Mouse (Mus musculus) layer of hippocampus, postnatal 10 days (tissue): ENCODE data around the gene Paqr6. TPM values are rescaled to one million over a fixed set of nuclear protein-coding genes. Genes with fewer than 3 reads are reported as not detected.

ENCODE experiments used
- DNase-seq, 2 experiments: peaks; one replicate each; pipeline ENCODE4 v3.0.0; 2021; ENCODE audit warnings: low spot score in 2 of 2
- long read RNA-seq: library from polyadenylated mRNA; stranded (forward); transcript quantifications from one replicate; pipeline ENCODE4 v2.0.0, GENCODE M21; 2023
- total RNA-seq, 2 experiments: library from RNA; stranded (reverse); gene quantifications; 2 replicates each; pipeline ENCODE4 v1.2.3; 2021

The Paqr6 gene
- total RNA-seq = 1 to 10 TPM; 6.8 to 8.4 TPM
- long read RNA-seq, transcript Paqr6-204 (8 exons, 1,670 nt) = major isoform, 6 of 23 reads
- long read RNA-seq, partial matches to known transcripts = 2 of 23 reads
- long read RNA-seq, other reads (novel, unspliced or antisense) = 15 of 23 reads

DNA sequence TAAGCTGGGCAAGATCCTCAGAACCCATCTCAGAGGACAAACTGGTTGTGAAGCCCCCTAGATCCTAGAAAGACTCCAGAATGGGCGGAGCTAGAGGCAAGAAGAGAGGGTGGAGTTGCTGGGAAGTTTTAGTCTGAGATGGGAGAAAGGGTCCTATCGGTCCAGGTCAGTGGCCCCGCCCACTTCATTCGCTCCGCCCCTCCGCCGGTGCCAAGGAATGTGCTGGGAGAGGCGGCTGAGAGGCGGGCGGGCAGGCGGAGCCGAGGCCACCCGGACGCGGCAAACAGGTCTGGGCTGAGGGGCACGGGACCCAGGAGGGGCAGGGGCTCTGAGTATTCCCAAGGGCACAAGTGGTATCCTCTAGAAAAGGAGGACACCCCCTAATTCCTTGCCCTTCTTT is at the start of gene Paqr6:
TSS of gene Paqr6 (plus strand) at position 248 of the 400 bp plus-strand sequence.
- peak; percentile 59 to 73 for DNase-seq

DNA sequence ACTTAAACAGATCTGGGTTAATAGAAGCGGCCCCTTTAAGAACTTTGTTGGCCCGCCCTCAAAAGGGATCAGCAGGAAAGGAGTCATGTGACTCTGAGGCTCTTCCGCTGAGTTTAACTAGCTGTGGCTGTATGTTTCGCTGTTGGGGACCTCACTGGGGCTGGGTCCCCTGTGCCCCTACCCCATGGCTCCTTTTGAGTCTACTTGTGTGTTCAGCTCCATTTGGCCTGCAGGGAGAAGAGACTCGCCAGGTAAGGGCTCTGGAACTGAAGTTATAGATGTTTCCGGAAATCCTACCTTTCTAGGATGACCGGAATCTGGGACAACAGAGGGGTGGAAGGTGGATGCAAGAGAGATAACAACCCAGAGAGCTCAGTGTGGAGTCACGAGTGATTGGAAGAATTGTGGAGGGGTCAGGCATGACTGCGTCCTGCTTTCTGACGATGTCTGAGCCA is 39.4 kb upstream of the Paqr6 start, which contains the start of gene Glmp:
TSS of gene Glmp (plus strand) at position 73 of the 455 bp plus-strand sequence.
- DNase-seq = peak; percentile 60 to 67

DNA sequence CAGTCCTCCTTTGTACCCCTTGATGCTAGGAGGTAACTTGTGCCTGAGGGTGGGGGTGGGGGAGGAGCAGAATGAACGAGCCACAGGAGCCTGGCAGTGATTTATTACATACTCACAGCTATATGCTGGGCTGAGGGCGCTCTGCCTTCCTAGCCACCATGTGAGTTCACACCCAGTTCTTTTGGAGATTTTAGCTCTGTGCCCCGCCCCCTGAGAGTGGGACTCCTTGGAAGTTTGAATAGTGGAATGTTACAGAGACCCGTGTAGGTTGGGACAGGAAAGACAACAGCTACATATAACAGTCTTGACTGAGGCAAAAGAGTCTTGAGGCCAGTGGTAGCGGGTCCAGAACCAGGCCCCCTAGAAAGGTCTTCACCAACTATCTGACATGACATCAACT is 35.4 kb upstream of the Paqr6 start:
- no peak for DNase-seq

DNA sequence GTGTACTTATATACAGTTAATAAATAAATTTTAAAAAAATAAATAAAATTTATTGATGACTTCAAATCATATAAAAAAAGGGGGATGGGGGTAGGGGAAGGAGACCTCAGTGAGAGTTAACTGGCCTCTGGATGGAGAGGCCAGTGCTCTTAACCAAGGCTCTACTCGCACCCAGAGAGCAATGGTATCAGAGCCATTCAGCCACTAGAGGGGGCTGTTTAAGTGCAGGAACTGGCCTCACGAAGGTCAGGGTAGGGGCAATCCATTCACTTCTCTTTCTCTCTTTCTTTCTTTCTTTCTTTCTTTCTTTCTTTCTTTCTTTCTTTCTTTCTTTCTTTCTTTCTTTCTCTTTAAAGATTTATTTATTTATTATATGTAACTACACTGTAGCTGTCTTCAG is 33.1 kb upstream of the Paqr6 start:
- no peak for DNase-seq

DNA sequence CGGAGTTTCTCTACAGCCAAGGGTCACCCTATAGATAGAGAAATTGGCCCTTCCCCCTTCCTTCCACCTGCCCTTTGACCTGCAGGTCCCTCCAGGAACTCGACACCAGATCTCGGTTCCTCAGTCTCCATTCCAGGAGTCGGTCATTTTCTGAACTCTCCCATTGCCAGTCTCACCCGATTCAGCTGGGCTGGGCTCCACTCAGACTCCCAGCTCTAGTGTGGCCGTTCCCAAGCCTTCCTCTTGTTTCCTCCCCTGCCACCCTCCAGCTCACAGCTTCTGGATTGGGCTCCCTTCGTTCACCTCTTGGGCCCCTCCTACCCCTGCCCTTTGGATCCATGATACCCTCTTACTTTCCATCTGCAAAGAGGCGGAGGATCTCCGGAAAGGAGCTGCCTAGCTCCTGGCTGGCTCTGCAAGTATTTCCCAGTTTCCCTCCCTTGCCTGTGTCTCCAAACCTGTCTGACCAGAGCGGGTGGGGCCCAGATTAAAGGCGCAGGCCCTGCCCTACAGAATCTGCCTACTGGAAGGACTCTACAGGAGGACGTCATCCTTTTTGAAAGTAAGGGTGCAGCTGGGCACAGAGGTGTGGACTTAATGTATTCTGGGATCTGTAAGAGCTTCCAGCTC is 30.2 kb upstream of the Paqr6 start:
- no peak for DNase-seq

DNA sequence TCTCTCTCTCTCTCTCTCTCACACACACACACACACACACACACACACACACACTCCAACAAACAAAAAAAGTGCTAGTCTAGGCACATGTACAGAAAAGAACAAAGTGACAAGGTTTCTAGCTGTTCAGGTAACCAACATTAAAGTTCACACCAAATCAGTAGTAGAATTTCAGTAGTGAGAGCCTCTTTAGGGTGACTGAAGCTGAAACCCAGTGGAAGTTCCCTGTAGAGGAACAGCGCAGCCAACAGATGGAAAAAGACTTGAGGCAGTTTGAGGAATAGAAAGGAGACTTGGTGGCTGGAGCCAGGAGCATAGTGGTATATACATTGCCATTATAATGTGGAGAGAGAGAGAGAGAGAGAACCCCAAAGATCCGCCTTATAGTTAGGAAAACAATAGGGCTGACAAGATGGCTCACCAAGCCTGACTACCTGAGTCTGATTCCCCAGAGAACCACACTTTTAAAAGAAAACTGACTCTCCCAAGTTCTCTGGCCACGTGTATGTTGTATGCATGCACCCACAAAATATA is 29.4 kb upstream of the Paqr6 start:
- no peak for DNase-seq

DNA sequence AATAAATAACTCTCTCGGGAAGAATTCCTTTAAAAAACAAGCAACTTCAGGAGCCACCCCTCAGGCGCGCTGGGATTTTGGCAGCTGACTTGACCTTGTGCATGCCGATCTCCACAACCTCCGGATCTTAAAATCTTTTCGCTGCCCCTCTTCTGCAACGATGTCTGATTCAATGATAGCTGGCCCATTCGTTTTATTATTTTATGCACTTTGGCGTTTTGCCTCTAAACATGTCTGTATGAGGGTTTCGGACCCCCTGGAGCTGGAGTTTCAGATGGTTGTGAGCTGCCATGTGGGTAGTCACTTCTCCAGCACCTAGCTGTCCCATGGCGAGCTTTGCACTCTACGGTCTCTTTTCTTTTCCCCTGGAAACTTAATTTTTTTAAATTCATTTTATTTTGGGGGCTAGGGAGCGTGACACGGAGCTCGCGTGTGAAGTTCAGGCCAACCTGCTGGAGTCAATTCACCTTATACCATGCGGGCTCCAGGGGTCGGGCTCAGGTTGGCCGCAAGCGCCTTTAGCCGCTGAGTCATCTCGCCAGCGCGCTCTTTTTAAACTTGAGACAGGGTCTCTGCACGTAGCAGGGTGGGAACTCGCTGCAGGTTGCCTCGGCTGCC is 28.8 kb upstream of the Paqr6 start:
- peak in 1 of 2 experiments; percentile 20 for DNase-seq

DNA sequence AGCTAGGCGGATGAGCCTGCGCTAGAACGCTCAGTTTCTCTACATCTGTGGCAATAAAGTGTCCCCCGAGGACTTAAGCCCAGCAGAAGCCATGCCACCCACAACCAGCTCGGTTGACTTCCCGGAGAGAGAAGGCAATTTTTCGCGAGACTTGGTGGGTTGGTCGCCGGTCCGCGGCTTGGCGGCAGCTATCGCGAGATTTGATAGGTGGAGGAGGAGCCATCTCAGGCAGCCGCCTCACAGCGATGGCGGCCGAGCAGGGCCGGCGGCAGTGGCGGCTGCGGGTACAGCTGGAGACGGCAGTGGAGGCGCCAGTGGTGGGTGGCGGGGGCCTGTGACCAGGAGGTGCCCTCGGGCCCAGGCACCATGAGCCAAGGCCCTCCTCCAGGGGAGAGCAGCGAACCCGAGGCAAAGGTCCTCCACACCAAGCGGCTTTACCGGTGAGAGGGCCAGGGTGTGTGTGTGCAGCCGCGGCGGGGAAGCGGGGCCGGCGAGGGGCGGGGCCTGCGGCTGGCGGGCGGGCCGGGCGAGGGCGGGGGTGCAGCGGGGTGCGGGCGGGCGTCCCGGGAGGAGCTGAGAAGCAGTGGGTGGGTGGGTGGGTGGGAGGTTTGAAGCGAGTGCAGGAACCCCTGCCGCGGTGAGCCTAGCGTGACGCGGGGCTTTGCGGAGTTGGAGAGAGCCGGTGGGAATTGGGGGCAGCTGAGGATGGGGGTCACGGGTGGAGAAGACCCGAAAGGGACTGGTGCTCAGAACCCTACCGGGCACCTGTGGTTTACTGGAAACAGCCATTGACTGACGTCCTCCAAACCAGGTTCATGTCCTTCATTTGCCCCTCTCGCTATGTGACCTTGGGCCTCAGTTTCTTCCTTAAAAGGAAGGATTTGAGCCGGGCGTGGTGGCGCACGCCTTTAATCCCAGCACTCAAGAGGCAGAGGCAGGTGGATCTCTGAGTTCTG is 28.0 kb upstream of the Paqr6 start, which contains the start of the genes Tmem79 and Smg5:
TSS of gene Tmem79 (minus strand) at position 91 of the 956 bp plus-strand sequence.
TSS of gene Smg5 (plus strand) at position 203 of the 956 bp plus-strand sequence.
- DNase-seq = peak; percentile 96

DNA sequence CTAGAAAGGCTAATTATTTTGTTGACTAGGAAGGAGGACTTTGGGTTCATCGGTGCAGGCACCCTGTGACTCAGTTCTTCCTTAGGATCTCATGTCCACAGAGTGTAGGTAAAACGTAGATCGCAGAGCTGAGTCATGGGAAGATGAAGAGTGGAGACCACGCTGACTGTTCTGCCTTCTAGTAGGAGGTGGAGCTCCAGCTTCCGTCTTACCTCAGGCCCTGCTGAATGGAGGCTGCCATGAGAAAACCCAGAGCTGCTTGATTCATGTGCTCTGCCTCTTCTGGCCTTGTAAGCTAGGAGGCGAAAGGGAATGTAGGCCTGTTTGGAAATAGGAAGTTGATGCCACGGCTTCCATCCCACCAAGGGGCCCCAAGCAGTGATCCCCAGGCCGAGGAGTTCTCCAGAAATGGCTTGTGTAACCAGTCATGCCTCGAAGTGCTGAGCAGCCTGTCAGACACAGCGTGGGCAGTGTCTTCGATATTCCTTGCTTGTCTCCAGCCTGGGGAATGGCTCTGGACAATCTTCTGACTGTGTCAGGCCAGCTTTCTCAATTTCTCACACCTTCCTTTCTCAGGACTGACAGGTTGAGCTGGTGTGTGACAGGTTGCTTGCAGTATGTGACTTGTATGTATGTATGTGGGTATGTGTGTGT is 26.9 kb upstream of the Paqr6 start:
- DNase-seq = no peak

DNA sequence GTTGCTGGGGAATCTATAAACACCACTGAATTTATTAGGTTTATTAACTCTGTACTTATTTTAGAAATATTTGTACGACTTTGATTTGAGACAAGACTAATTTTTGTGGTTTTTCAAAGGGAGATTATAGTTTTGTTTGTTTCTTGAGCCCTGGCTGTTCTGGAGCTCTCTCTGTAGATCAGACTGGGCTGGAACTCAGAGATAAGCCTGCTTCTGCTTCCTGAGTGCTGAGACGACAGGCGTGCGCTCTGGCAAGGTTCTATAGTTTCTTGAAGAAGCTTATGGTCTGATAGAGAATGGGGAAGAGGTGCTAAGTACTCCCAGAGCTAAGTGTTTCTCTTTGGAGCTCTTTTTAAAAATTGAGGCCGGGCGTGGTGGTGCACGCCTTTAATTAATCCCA is 26.1 kb upstream of the Paqr6 start:
- no peak for DNase-seq

DNA sequence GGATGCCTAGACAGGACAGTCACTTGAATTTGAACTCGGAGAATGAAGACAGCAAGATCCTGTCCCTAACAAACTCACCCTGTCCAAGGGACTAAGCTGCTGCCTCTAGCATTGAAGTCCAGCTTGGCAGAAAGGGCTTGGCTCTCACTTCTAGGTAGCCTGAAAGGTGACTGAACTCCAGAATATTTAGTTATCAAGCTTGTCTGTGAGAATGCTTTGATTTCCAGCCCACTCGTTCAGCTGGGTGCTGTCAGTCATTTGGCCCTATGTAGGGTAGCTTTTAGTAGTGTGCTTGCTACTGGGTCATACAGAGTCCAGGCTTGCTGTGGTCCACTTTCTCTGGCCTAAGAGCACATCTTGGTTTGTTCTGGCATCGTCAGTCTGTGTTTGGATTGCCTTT is 25.4 kb upstream of the Paqr6 start:
- DNase-seq = no peak

DNA sequence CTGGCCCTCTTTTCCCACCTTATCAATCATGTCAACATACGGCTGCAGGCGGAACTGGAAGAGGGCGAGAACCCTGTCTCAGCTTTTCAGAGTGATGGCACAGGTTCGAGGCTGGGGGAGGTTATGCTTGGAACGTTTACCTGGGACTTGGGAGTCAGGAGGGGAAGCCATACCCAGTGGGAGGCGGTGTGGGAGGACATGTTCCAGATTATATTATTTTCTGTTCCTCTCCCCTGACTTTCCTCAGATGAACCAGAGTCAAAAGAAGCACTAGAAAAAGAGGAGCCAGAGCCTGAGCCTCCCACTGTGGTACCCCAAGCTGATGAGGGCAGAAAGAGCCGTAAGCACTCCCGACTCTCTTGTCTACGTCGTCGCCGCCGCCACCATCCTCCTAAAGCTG is 13.7 kb upstream of the Paqr6 start:
- DNase-seq = no peak

DNA sequence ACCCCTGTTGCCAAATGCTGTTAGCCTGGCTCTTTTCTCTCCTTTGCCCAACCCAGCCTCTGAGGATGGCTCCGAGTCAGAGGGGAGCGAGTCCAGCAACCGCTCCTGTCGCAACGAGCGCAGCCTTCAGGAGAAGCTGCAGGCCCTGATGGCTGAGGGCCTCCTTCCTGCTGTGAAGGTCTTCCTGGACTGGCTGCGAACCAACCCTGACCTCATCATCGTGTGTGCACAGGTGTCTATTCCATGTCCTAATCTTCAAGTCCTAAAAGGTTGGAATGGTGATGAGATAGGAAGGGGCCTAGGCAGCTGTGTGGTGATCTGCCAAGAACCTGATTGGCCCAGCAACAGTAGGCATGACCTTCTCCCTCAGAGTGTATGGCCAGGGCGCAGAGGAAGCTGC is 11.5 kb upstream of the Paqr6 start:
- DNase-seq = no peak

DNA sequence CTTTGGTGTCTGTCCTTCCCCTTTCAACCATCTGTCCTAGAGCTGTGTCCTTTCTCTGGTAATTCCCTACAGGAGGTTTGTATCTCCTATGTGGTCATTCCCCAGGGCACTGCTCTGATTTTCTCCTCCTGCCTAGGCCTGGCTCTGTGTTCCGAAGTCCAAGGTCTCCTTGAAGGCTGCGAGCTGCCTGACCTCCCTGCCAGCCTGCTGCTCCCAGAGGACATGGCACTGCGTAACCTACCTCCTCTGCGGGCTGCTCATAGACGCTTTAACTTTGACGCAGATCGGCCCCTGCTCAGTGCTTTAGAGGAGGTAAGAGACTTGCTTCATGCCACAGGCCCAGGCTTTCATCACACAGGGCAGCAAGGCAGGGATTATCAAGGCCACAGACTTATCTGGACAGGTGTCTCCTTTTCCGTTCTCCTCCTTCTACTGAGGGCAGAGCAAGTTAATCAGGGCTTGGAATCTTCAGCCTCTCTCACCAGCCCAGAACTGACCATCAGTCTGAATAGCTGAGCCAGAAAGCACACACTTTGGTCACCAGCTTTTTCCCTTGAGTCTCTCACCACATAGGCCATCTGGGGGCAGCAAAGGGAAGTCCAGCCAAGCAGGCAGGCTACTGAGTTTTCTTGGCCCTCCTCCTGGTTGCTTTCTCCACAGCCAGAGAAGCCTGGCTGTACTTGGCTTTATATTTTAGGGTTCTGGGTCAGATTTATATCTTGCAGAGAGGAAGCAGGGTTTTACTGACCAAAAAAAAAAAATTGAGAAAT is 9.8 kb upstream of the Paqr6 start:
- peak in 1 of 2 experiments; percentile 44 for DNase-seq

DNA sequence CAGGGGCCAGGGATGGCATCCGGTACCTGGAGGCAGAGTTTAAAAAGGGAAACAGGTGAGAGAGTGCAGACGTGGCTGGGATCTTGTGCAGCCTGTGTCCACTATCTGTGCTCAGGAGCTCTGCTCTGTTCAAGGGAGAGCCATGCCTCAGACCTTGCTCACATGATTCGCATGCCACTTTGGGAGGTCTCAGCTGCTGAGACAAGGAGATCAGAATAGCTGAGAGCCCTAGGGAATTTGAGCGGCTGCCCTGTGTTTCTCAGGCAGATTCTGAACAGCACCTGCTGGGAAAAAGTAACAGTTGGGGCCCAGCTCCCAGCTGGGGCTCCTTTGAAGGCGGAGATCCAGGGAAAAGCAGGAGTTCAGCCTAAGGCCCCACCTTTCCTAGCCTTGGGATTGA is 4.8 kb upstream of the Paqr6 start:
- DNase-seq = no peak

DNA sequence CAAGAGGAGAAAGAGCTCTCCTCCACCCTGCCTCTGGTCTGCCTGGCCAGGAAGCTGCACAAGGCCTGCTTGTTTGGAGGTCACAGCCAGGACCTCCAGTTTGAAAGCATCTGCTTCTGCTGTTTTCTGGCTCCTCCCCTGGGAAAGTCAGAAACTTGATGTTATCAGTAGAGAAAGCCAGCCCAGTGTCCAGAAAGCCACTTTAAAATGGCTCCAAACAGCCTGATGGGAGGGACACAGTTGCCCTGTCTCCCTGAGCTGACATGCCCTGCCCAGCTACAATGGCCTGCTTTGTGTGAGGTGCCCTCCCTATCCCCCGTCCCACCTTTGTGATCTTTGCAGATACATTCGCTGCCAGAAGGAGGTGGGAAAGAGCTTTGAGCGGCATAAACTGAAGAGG is 4.4 kb upstream of the Paqr6 start:
- no peak for DNase-seq

DNA sequence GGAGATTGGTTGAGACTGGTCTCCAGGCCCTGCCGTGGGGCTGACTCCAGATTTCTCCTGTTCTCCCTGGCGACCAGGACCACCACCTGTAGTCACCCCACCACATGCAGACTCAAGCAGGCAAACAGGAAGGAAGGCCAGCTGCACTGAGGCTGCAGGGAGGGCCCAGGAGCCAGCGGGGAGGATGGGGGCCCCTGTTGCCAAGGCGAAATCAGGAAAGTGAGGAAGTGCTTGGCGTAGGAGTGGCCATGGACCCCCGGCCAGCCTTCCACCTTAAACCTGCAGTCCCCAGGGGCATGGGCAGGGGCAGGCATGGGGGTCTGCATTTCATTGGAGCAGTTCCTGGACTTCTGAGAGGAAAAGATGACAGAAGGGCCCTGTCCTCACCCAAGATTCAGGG is 3.3 kb upstream of the Paqr6 start:
- DNase-seq = no peak

DNA sequence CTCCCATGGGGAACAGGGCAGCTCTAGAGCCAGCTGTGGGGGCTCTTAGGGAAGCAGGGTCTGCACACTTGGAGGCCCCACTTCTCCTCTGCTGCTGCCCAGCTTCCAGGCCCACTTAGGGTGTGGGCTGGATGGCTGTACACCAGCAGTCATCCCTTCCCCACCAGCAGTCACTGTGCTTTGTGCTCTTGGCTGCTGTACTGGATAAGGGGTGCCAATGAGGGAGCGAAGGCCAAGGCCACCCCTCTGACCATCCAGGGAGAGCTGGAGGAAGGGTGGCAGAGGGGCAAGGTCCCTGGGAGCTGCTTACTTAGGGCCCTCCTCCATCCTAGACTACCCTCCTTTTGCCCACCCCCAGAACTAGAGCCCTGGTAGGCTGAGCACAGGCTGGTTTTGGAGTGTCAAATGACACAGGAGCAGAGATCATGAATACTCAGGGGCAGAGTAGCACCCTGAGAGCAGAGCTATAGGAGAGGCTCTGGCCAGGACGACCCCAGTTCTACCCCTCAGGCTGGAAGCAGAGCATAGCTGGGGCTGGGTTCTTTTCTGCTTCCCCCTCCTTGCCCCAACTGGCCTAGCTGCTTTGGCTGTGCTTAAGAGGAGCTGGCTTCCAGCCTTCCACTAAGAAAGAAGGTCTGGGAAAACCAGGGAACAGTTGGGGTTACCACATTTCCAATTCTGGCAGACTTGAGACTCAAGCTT is 2.6 kb upstream of the Paqr6 start:
- peak in 1 of 2 experiments; percentile 53 for DNase-seq

DNA sequence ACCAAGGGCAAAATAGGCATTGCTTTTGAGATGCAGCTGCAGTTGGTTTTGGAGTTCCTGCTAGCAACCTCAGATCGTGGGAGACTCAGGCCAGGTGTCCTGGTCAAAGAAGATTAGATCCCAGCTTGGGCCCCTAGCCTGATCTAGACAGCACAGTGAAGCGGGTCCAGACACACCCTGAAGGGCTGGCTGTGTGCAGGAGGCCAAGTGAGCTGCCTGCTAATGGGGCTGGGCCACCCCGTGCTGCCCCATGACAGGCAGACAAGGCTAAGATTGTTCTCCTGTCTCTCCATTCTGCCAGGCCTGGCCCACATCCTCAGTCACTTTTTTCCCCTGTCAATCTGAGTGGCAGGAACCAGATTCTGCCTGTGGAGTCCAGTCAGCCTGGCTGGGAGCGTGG is 684 bp upstream of the Paqr6 start:
- peak in 1 of 2 experiments; percentile 50 for DNase-seq
